Mouse (Mus musculus) cerebellum, adult 11-12 months (tissue): ENCODE results near the gene Twf1.
A peak's percentile ranks its signal among the peaks of the same experiment; 100 is the strongest.

ENCODE experiments used
- DNase-seq: peaks from one replicate; pipeline ENCODE4 v3.0.0; 2022

Twf1 gene

GRCm38 (mm10) chr15:94571501-94571900 is 18.2 kb downstream of the Twf1 start:
- no peak for DNase-seq

- no peak for DNase-seq
Measured at GRCm38 (mm10) chr15:94568496-94569182, 21.1 kb downstream of the Twf1 start.

DNA sequence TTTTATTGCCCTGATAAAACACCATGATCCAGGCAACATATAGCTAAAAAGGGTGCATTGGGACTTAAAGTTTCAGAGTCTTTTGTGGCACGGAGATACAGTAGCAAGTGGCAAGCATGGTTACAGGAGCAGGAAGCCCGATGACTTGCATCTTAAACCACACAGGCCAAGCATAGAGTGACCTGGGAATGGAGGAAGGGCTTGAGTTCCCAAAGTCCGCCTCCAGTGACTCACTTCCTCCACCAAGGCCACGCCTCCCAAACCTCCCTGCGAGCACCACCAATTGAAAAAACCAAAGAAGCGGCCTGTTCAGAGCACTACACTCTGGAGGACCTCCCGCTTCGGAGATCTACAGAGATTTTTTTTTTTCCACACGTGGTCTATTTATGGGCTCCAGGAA is 23.8 kb downstream of the Twf1 start:
- DNase-seq = no peak

DNA sequence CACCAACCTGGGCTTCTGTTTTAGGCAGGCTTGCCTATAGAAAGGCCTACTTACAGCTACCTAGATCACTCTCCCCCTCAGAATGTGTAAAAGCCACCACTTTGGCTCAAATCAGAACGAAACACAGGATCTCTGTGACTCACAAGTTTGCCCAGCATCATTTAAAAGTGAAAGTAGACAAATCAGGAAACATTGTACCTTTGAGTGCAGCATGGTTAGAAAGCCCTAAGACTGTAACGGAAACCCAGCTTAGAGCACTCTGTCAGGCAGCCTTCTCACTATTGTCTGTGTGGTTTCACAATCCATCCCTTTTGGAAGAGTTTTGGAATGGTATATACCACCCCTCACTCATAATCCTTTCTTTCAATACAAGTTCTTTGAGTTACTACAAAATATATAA is 24.8 kb downstream of the Twf1 start:
- DNase-seq = no peak

DNA sequence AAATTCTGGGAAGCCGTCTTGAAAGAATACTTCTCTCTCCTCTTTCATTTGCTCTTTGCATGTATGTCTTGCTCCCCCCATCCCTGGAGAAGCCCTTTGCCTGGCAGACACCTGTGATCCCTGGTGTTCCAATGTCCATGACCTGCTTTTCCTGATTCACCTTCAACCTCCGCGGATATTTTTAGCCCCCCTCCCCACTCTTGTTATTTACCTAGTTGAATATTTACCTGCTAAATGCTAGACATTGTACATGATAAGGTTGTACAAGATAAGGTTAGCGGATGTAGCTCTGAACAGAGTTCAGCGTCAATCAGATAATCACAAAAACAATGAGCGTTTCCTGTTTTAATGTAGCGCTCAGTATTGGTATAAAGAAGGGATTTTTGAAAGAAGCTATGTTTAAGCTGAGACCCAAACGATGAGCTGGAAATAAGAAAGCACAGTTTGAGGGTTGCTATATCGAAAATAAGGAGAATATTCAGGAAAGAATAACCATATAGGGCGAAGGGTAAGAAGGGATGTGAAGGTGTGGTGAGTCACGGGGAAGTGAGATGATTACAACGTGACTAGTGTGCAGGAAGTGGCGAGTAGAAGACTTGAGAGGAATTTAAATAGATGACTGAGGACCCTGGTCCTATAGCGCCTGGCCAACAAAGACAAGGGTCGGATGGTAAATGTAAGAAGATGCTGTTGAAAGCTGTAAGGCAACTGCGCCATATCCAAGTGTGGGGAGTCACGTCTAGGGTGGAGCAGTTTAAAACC is 30.6 kb downstream of the Twf1 start:
- DNase-seq = no peak

- peak; percentile 52 for DNase-seq
Measured at GRCm38 (mm10) chr15:94557442-94557841, 32.2 kb downstream of the Twf1 start.

DNA sequence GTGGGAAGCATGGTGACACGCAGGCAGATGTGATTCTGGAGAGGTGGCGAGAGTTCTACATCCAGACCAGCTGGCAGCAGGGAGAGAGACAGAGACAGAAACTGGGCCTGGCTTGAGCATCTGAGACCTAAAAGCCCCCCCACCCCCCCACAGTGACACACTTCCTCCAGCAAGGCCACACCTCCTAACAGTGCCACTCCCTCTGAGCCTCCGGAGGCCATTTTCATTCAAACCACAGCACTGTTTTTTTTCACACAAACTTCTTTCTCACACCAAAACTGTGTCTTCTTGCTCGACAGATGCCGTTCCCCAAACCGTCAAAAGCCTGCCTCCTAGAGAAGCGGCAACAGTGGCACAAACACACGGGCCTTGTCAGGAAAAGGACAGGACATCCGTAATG is 36.2 kb downstream of the Twf1 start:
- no peak for DNase-seq

- DNase-seq = no peak
Measured at GRCm38 (mm10) chr15:94544844-94545243, 44.8 kb downstream of the Twf1 start.

- no peak for DNase-seq
Measured at GRCm38 (mm10) chr15:94544052-94544636, 45.5 kb downstream of the Twf1 start.

- peak; percentile 93 for DNase-seq
Measured at GRCm38 (mm10) chr15:94543409-94544051, 46.2 kb downstream of the Twf1 start, which contains the start of the genes Pus7l and Irak4. Pus7l (minus strand) TSS chr15:94543547. Irak4 (plus strand) TSS chr15:94543643.

- no peak for DNase-seq
Measured at GRCm38 (mm10) chr15:94542567-94543408, 46.9 kb downstream of the Twf1 start.

DNA sequence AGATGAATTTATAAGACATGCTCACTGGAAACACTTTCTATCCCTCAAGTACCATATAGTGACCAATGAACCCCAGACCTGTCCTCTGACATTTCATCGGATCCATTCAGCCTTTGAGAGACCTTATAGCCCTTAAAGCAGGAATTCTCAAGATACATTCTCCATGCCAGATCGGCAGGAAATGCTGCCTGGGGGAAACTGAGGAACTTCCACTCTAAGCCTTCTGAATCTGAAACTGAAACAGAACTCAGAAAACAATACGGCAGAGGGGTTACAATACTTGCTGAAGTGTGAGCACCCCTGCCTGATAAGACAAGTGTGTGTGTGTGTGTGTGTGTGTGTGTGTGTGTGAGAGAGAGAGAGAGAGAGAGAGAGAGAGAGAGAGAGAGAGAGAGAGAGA is 50.4 kb downstream of the Twf1 start:
- no peak for DNase-seq

DNA sequence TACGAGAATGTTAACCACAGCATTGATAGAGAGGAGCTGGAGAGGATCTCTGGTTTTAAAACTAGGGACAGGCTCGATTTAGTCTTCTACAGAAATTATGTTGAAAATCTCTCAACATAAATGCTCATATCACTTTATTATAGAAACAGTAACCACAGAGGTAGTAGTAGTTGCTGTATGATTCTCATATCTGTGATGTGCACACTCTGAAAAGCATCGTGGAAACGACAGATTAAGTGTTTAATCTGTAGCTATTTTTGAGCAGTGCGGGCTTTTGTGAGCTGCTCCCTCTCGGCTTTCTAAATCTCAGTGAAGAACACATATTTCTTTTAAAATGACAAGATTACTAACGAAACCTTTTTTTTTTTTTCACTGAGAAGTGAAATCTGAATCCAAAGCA is 54.2 kb downstream of the Twf1 start:
- no peak for DNase-seq

- no peak for DNase-seq
Measured at GRCm38 (mm10) chr15:94532956-94533355, 56.7 kb downstream of the Twf1 start.

DNA sequence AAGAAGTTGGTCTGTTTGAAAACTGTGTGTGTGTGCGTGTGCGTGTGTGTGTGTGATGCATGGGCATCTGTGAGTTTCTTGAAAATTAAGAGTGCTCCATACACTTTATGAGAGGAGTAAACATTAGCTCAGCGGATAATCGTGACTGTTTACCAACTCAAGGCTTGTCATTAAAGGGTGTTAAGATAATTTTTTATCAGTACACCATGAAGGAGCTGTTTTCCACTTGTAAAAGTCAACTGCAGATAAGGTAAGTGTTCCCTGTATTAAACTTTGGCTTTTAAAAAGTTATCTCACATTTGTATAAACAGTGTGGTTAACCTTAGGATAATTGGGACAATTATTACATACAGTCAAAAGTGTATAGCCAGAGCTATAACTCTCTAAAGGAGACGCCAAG is 57.4 kb downstream of the Twf1 start:
- DNase-seq = no peak

- no peak for DNase-seq
Measured at GRCm38 (mm10) chr15:94530519-94530918, 59.2 kb downstream of the Twf1 start.
